Mouse (Mus musculus): ENCODE results near the gene Fbxo17.
"Not testable (repeated sequence)": the region's sequence is repeated elsewhere in the genome, so short reads cannot be mapped to it uniquely, and the experiment has no call there.

Fbxo17 gene

GRCm38 (mm10) chr7:28716590-28717281, at the start of gene Fbxo17:
Fbxo17 (plus strand) TSS chr7:28716804.
- peak; percentile 72 for DNase-seq

- peak; percentile 27 for DNase-seq
These were observed 45.4 kb upstream of the Fbxo17 start for GRCm38 (mm10) chr7:28671172-28671571.

GRCm38 (mm10) chr7:28672276-28672675, 44.3 kb upstream of the Fbxo17 start:
- no peak for DNase-seq

GRCm38 (mm10) chr7:28672786-28673185, 43.8 kb upstream of the Fbxo17 start:
- DNase-seq = not testable (repeated sequence)

GRCm38 (mm10) chr7:28674994-28675393, 41.6 kb upstream of the Fbxo17 start:
- no peak for DNase-seq

- peak; percentile 52 for DNase-seq
These were observed 40.9 kb upstream of the Fbxo17 start for GRCm38 (mm10) chr7:28675746-28676145.

- peak; percentile 23 for DNase-seq
These were observed 39.6 kb upstream of the Fbxo17 start for GRCm38 (mm10) chr7:28676811-28677541.

- DNase-seq = no peak
These were observed 39.0 kb upstream of the Fbxo17 start for GRCm38 (mm10) chr7:28677624-28678023.

- no peak for DNase-seq
These were observed 25.5 kb upstream of the Fbxo17 start for GRCm38 (mm10) chr7:28691075-28691474.

- no peak for DNase-seq
These were observed 23.9 kb upstream of the Fbxo17 start, which contains the start of gene Fbxo27 for GRCm38 (mm10) chr7:28692545-28693320. Fbxo27 (plus strand) TSS chr7:28692849.

GRCm38 (mm10) chr7:28693321-28693966, 23.2 kb upstream of the Fbxo17 start:
- DNase-seq = peak; percentile 94

- DNase-seq = no peak
These were observed 22.2 kb upstream of the Fbxo17 start for GRCm38 (mm10) chr7:28694423-28694822.

- DNase-seq = no peak
These were observed 21.6 kb upstream of the Fbxo17 start for GRCm38 (mm10) chr7:28694966-28695511.

- no peak for DNase-seq
These were observed 19.3 kb upstream of the Fbxo17 start for GRCm38 (mm10) chr7:28697277-28697676.

- DNase-seq = no peak
These were observed 16.3 kb upstream of the Fbxo17 start for GRCm38 (mm10) chr7:28700269-28700668.

- not testable (repeated sequence) for DNase-seq
These were observed 15.3 kb upstream of the Fbxo17 start for GRCm38 (mm10) chr7:28701306-28701705.

GRCm38 (mm10) chr7:28702601-28703143, 13.9 kb upstream of the Fbxo17 start:
- DNase-seq = no peak

- peak; percentile 17 for DNase-seq
These were observed 7.2 kb upstream of the Fbxo17 start for GRCm38 (mm10) chr7:28709454-28709853.

- DNase-seq = no peak
These were observed 5.6 kb upstream of the Fbxo17 start for GRCm38 (mm10) chr7:28710962-28711361.

GRCm38 (mm10) chr7:28714667-28715066, 1.9 kb upstream of the Fbxo17 start:
- DNase-seq = no peak

GRCm38 (mm10) chr7:28715598-28715997, 1.0 kb upstream of the Fbxo17 start:
- no peak for DNase-seq

GRCm38 (mm10) chr7:28717726-28718125, 1.1 kb downstream of the Fbxo17 start:
- no peak for DNase-seq
